Mouse (Mus musculus) heart, postnatal 36 days (tissue): ENCODE results near the gene Ddx58. TPM values are rescaled to one million over a fixed set of nuclear protein-coding genes. Genes with fewer than 3 reads are reported as not detected.

Experiments used
- DNase-seq, 2 experiments: peaks; one replicate each; pipeline ENCODE4 v3.0.0; 2021 to 2022
- intact Hi-C: fragments of 180-260 bp; cut with DNase I; formaldehyde crosslinking; loops from one replicate; pipeline ENCODE4 v1.15.1; 2025
- total RNA-seq, 2 experiments: library from RNA; stranded (reverse); gene quantifications; 2 replicates each; pipeline ENCODE4 v1.2.3; 2021

Gene Ddx58
- total RNA-seq, 2 experiments from 2014 or later = 8.0 to 10.3 TPM

DNA sequence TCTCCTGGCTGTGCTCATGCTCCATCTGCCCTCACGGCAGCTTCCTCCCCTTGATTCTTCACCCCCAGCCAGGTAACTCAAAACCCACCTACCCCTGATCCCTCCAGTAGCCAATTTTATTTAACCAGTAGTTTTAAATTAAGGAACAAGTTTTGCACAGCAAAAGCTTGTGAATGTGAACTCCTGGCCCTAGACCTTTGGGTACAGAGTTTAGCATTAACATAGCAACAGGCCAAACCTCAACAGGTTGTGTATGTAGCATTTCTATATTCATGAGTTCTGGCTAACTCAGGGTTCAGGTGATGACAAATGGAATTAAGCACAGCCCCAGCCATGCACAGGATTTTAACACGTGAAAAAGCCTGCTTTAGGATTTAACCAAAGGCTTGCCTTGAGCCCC lies 47.4 kb downstream of the Ddx58 start:
- intact Hi-C loops = no loop called here
- DNase-seq = no peak

DNA sequence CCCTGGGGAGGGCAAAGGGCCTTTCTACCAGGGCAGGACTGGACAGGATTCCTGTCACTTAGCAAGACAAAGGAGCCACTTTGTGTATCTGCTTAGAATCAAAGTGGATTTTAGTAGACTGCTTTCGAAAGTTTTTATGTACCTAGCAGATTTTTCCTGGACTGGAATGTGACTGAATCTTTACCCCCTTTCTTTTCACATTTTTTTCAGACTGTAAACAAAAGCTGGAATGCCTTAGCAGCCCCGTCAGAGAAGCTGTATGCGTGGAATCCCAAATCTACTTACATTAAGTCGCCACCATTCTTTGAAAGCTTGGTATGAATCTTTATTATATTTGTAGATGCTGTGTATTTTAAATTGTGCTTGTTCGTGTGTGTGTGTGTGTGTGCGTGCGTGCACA lies 51.7 kb downstream of the Ddx58 start:
- DNase-seq = no peak
- intact Hi-C loops = no loop called here

- DNase-seq = no peak
- intact Hi-C loops = no loop called here
Measured at GRCm38 (mm10) chr4:40184470-40184869, 55.2 kb downstream of the Ddx58 start.

DNA sequence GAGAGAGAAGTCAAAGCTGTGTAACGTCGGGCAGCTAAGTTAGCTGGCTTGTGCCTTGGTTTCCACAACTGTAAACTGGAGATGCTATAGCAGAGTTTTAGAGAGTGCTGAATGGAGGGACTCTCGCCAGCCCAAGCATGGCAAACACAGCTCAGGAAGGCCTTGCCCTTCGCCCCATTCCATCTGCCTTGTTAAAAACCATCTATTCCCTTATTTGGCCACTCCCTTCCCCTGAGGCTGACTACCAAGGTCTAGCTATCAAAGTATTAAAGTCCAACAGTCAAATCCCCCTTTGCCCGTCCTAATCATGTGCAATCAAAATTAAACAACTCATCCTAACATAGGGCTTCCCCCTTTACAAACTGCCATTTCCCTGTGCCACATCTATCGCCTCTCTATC lies 55.8 kb downstream of the Ddx58 start:
- no peak for DNase-seq
- intact Hi-C loops = loop anchor here (1.0 to 2.0 kb wide), 2 partner anchors 49 to 103 kb away; no protein-coding TSS in a partner anchor

- peak; percentile 44 to 70 for DNase-seq
- intact Hi-C loops = loop anchor here (1.0 to 2.0 kb wide), 2 partner anchors 48 to 104 kb away; no protein-coding TSS in a partner anchor
Measured at GRCm38 (mm10) chr4:40182651-40183320, 56.8 kb downstream of the Ddx58 start.

DNA sequence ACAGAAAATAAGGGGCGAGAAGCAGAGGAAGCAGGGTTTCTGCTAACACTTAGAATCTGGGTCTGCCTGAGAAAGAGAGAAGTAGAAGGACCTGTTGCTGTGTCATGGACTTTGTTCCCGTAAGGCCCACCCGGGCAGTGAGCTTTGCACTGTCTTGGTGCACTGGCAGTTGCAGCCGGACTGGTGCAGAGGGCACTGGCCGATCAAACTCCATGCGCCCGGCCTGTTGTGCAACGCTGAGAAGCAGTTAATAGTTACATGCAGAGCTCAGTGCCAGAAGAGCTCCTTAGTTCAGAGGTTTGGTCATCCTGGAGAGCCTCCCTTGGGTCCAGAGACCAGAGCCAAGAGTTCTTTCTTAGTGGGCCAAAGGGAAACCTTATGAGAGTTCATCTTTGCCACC lies 57.9 kb downstream of the Ddx58 start:
- no peak for DNase-seq
- intact Hi-C loops = loop anchor here (2.0 kb wide), 1 partner anchor 47 kb away; no protein-coding TSS in a partner anchor

- intact Hi-C loops = no loop called here
- DNase-seq = no peak
Measured at GRCm38 (mm10) chr4:40180046-40180445, 59.6 kb downstream of the Ddx58 start.

GRCm38 (mm10) chr4:40178584-40178983 lies 61.0 kb downstream of the Ddx58 start:
- intact Hi-C loops = no loop called here
- no peak for DNase-seq

DNA sequence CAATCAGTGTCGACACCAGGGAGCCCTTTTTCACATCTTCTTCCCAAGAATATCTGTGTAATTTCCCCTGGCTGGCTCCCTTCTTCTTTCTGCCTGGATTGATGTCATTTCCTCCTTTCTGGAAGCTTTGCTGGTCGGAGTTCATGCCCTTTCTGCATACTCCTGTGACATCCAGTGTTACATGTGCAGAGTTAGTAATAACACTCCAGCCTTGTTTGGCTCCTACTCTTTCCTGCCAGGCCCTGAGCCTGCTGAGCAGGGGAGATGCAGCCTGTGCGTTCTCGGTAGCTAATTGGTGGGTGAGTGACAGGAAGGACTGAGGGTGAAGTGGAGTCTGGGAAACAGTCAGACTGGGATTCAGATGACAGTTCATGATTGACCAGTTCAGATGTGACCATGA lies 65.3 kb downstream of the Ddx58 start:
- intact Hi-C loops = no loop called here
- no peak for DNase-seq

DNA sequence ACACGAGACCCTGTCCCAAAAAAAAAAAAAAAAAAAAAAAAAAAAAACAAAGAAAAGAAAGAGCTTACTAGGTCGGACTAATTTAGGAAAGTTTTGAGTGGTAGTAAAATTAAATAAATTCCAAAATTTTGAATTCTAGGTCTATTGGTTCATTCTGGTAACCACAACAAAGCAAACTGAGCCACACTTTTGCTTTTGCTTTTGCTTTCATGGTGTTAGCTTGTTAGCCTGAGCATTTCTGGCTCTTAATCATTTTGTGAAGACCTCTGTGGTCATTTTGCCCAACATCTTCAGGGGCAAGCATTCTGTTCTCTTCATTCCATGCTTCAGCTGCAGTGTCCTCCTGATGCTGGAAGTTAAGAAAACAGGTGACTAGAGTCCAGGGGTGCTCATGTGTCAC lies 67.3 kb downstream of the Ddx58 start:
- intact Hi-C loops = no loop called here

DNA sequence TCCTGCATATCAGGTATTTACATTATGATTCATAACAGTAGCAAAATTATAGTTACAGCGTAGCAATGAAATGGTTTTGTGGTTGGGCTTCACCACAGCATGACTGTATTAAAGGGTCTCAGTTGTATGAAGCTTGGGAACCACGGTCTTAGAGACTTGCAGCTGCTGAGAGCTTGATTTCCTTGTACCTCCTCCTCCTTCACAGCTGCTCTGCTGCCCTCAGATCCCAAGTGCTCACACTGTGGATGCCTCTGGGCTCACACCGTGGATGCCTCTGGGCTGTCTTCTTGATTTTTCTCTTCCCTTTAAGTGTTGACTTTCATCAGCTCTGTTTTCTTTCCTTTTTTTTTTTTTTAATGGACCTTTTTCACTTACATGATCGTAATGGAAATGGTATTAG lies 68.2 kb downstream of the Ddx58 start:
- DNase-seq = no peak
- intact Hi-C loops = no loop called here

More for the DNA sequence above, 67.3 kb downstream of the Ddx58 start:
- no peak for DNase-seq

GRCm38 (mm10) chr4:40163646-40164045 lies 76.0 kb downstream of the Ddx58 start:
- no peak for DNase-seq
- intact Hi-C loops = no loop called here

GRCm38 (mm10) chr4:40160591-40161434 lies 78.8 kb downstream of the Ddx58 start:
- intact Hi-C loops = no loop called here
- DNase-seq = no peak

DNA sequence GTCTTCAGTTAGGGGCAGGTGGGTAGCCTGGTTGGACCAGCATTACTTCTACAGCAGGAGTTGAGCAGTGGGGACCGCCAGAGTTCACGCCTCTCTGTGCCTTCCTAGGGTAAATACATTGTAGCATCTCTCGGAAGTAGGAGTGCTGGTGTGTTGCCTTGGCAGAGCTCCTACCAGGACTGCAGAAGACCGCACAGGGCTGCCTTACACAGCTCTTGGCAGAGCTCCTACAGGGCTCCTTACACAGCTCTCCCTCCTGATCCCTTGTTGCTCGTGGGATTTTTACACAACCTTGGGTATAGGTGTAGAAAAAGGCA lies 81.4 kb downstream of the Ddx58 start:
- intact Hi-C loops = no loop called here
- DNase-seq = no peak

DNA sequence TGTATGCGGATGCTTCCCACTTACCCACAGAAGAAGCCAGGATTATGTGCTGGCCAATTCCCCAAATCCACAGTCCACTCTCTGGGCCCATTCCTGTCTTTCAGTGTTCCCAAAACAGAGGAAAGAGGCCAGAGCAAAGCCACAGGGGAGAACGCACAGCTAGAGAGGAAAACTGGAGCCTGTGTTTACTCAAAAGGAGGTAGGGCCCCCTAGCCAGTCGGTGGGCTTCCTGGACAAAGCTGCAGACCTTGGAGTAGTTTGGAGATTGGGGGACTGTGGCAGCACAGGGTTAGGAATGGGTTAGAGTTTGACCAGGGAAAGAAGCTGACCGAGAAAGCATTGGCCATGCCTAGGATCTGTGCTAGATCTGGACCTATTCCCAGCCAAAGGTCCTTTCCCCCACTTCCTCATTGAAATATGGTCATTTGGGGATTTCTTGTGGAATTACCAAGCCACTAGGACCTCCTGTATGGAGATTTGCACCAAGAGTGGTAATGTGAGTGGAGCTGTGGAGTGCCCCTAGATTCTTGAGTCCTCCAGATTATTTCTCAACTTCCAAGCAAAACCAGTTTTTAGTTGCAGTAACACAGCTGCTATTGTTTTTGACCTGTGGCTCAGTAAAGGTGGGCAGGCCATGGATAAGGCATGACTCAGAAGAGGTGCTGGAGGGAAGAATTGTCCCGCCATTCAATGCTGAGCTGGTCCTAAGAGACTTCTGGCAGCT lies 82.0 kb downstream of the Ddx58 start:
- intact Hi-C loops = no loop called here

GRCm38 (mm10) chr4:40156582-40157499 lies 82.8 kb downstream of the Ddx58 start:
- no peak for DNase-seq
- intact Hi-C loops = no loop called here

More for the DNA sequence above, 82.0 kb downstream of the Ddx58 start:
- DNase-seq = no peak

DNA sequence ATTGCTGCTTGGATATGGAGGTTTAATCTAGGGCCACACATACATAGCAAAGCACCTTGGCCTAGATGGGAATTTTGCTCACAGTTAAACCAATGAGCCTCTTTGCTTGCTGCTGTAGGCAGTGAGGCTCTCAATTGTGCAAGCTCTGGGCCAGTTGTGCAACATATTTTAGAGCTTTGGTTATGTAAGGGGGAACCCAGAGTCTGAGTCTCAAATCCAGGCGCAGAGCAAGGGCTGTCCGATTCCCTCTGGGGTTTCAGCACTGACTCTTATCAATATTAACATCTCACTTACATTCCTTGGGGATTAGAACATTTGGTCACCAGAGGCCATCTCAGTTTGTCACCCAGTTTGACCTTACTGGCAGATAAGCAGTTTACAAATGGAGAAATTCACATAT lies 83.5 kb downstream of the Ddx58 start:
- DNase-seq = peak; percentile 29 to 43

GRCm38 (mm10) chr4:40155467-40155999 lies 84.1 kb downstream of the Ddx58 start:
- intact Hi-C loops = no loop called here
- DNase-seq = no peak

More for the DNA sequence above, 83.5 kb downstream of the Ddx58 start:
- intact Hi-C loops = no loop called here

- no peak for DNase-seq
- intact Hi-C loops = no loop called here
Measured at GRCm38 (mm10) chr4:40154751-40155150, 84.9 kb downstream of the Ddx58 start.
